Mouse (Mus musculus): ENCODE measurements at regions not wholly inside any gene's neighbourhood (a gene's known extent, or its start where the extent isn't known, plus 50 kb on each side); places are given as distances from the start of the nearest gene placed in this dataset.
"Not testable (repeated sequence)": the region's sequence is repeated elsewhere in the genome, so short reads cannot be mapped to it uniquely, and the experiment has no call there.

- intact Hi-C loops (cut with DNase I; ENCODE audit: low total_unique reads): not testable (repeated sequence)
Observed at GRCm38 (mm10) chrY:43772246-43772645, 492.0 kb downstream of the Gm21739 start.

More at GRCm38 (mm10) chrY:43772246-43772645, 492.0 kb downstream of the Gm21739 start:
- DNase-seq: peak; percentile 0

Measured in gastrocnemius, postnatal 14 days (tissue).